Mouse (Mus musculus) kidney, postnatal 0 days (tissue): Measurements from ENCODE around the gene Ptcra. TPM values are rescaled to one million over a fixed set of nuclear protein-coding genes. Genes with fewer than 3 reads are reported as not detected.

ENCODE experiments used
- ATAC-seq: fragments of 200-750 bp; cut with Nextera tagmentation; replicated peaks from 2 replicates; pipeline ENCODE4 v1.8.0; 2017; ENCODE audit warnings: low read depth, moderate number of reproducible peaks, moderate TSS enrichment, moderate library complexity; ENCODE audit not compliant: low FRiP score
- DNase-seq: peaks from one replicate; pipeline ENCODE4 v3.0.0-alpha.2; 2016; ENCODE audit warnings: low spot score
- H3K27ac ChIP-seq: fragments of 300-500 bp; sonication (generic); 2 replicates; pipeline ENCODE4 v1.5.1; 2014; ENCODE audit warnings: mild to moderate bottlenecking
- H3K27me3 ChIP-seq: fragments of 300-500 bp; sonication (generic); 2 replicates; pipeline ENCODE4 v1.6.1; 2014; ENCODE audit warnings: low read length, mixed read lengths; ENCODE audit not compliant: insufficient read depth
- H3K36me3 ChIP-seq: fragments of 300-500 bp; sonication (generic); 2 replicates; pipeline ENCODE4 v1.6.1; 2014; ENCODE audit warnings: low read length, mixed read lengths; ENCODE audit not compliant: insufficient read depth
- H3K4me1 ChIP-seq: fragments of 300-500 bp; sonication (generic); replicated peaks from 2 replicates; pipeline ENCODE4 v1.6.1; 2014; ENCODE audit warnings: antibody characterized with exemption, low read length, mixed read lengths; ENCODE audit not compliant: insufficient read depth
- H3K4me2 ChIP-seq: fragments of 300-500 bp; sonication (generic); 2 replicates; pipeline ENCODE4 v1.6.1; 2014; ENCODE audit warnings: mild to moderate bottlenecking, low read length, moderate library complexity, mixed read lengths
- H3K4me3 ChIP-seq: fragments of 300-500 bp; sonication (generic); replicated peaks from 2 replicates; pipeline ENCODE4 v1.5.1; 2014; ENCODE audit warnings: low read depth, low read length
- H3K9ac ChIP-seq: fragments of 300-500 bp; sonication (generic); 2 replicates; pipeline ENCODE4 v1.6.1; 2014; ENCODE audit warnings: low read depth, low read length
- H3K9me3 ChIP-seq: fragments of 300-500 bp; sonication (generic); replicated peaks from 2 replicates; pipeline ENCODE4 v1.6.1; 2016; ENCODE audit warnings: low read length, inconsistent platforms, mixed read lengths
- CTCF ChIP-seq: IDR thresholded peaks from 2 replicates; pipeline ENCODE4 v1.5.1; 2016; ENCODE audit warnings: antibody characterized with exemption, low read depth, mild to moderate bottlenecking, moderate library complexity
- WGBS: fragments of 180-500 bp; shearing (Covaris S2); extraction: QIAGEN DNeasy Blood & Tissue Kit; methylation state at CpG from one replicate; pipeline ENCODE4 v1.1.7; 2014; 5-methylcytosine and 5-hydroxymethylcytosine counted together
- polyA plus RNA-seq: library from polyadenylated mRNA; unstranded; fragments of >200 nt; fragmentation: Nextera tagmentation; extraction: Ambion mirVana; gene quantifications from 2 replicates; pipeline ENCODE4 v1.2.1, GENCODE M21; 2015

Gene Ptcra
- polyA plus RNA-seq, 1 experiment from 2014 or later = 0.12 TPM

DNA sequence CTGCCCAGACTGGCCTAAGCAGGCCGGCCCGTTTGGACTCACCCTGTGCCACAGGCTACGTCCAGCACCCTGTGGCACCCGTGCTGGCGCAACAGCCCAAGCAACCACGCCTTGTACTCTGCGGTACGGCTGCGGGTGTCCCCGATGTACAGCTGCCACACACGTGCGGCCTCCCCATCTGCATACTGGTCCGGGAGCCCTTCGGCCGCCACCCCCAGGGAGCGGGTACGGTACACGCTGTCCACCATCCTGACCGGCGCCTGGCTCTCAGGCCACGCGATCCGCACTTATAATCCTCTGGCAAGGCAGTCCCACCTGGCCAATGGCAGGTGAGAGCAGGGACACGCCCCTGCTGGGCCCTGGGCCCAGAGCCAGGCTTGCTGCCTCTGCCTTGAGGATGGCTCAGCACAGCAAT, 34.6 kb downstream of the Ptcra start, which contains the start of gene Gnmt:
Gene Gnmt, minus strand, starts transcription at position 265 of the 415 bp plus-strand sequence.
- no peak for DNase-seq
- Histone ChIP-seq H3K4me2 (peak within 1 kb of the TSS; percentile 46), H3K27ac (peak within 1 kb of the TSS; percentile 34; the same call in 1 of the 2 replicates), H3K4me3 (no peak within 1 kb of the TSS), H3K9ac (peak within 1 kb of the TSS; percentile 31; the same call in 1 of the 2 replicates), H3K4me1 (no peaks in the 10 kb centered on the region), H3K27me3 (no peaks in the 10 kb centered on the region), H3K9me3 (no peaks in the 10 kb centered on the region), H3K36me3 (0 out of 2 replicates have a peak, but pooled peaks cover 4% of the 10 kb centered on the region)
- WGBS = 14% methylated on average over 24 of the region's 24 CpGs
- ATAC-seq = peak; percentile 82
- TF ChIP-seq CTCF = no peak

DNA sequence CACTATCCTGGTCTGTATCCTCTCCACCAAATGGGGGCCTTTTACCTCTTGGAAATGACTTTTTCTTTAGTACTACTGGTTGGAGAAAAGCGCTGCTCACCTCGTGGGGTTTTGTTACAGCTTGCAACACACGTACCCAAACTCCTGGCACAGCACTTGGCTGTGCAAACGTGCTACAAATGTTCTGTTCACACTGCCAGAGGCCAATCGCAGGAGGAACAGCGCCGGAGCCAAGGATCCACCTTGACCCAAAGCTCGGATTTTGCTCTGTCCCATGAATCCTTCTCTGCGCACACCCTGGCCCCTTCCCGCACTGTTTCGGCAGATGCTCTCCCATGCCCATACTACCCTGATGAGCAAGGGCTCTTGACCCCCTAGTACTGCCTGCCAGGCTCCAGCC, 35.0 kb downstream of the Ptcra start:
- TF ChIP-seq CTCF = no peak
- Histone ChIP-seq H3K27ac (peak overlapping the region; percentile 34; the same call in 1 of the 2 replicates), H3K9ac (peak overlapping the region; percentile 31; the same call in 1 of the 2 replicates), H3K4me3 (no peak overlapping the region), H3K36me3 (peaks cover 8% of the 10 kb centered on the region; the same call in 1 of the 2 replicates), H3K4me1 (no peaks in the 10 kb centered on the region), H3K27me3 (no peaks in the 10 kb centered on the region), H3K4me2 (peak overlapping the region; percentile 46), H3K9me3 (no peaks in the 10 kb centered on the region)
- no peak for ATAC-seq
- DNase-seq = no peak
- 52% methylated on average over 11 of the region's 11 CpGs for WGBS

DNA sequence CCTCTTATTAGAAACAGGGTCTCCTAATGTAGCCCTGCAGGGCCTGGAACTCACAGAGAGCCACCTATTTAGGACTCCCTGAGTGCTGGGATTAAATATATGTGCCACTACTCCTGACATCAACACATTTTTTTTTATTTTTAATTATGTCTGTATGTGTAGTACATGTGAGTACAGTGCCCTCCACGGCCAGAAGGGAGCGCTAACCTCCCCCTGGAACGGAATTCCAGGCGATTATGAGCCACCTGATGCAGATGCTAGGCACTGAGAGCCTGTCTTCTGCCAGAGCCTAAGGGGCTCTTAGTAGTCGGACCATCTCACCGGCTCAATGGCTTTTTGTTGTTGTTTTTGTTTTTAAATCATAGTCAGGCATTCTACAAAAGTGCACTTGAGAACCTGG, 35.5 kb downstream of the Ptcra start:
- peak; percentile 50 for TF ChIP-seq CTCF
- 47% methylated on average over 6 of the region's 6 CpGs for WGBS
- DNase-seq = no peak
- Histone ChIP-seq H3K36me3 (peaks cover 12% of the 10 kb centered on the region; the same call in 1 of the 2 replicates), H3K9me3 (no peaks in the 10 kb centered on the region), H3K27me3 (no peaks in the 10 kb centered on the region), H3K4me3 (no peak overlapping the region), H3K9ac (no peak overlapping the region), H3K4me1 (no peaks in the 10 kb centered on the region), H3K4me2 (no peak overlapping the region), H3K27ac (no peak overlapping the region)
- ATAC-seq = no peak

DNA sequence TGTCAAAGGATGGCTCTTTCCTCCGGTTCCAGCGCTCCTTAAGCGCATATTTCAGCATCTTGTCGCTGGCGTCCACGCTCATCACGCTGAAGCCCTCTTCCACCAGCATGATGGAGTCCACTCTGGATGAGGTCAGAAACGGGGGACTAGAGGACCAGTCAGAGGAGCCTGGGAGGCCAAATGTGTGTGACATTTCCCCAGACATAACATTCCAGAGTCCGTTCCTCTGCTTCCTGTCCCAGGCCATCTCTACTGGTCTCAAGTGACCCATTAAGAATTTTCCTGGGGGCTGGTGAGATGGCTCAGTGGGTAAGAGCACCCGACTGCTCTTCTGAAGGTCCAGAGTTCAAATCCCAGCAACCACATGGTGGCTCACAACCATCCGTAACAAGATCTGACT, 36.2 kb downstream of the Ptcra start:
- no peak overlapping the region for H3K4me3 ChIP-seq
- TF ChIP-seq CTCF = no peak
- WGBS = 87% methylated on average over 11 of the region's 11 CpGs
- no peaks in the 10 kb centered on the region for H3K27me3 ChIP-seq
- no peak overlapping the region for H3K4me2 ChIP-seq
- H3K27ac ChIP-seq = no peak overlapping the region
- no peaks in the 10 kb centered on the region for H3K9me3 ChIP-seq
- DNase-seq = no peak
- no peak for ATAC-seq
- peaks cover 15% of the 10 kb centered on the region; the same call in 1 of the 2 replicates for H3K36me3 ChIP-seq
- no peaks in the 10 kb centered on the region for H3K4me1 ChIP-seq
- H3K9ac ChIP-seq = no peak overlapping the region

DNA sequence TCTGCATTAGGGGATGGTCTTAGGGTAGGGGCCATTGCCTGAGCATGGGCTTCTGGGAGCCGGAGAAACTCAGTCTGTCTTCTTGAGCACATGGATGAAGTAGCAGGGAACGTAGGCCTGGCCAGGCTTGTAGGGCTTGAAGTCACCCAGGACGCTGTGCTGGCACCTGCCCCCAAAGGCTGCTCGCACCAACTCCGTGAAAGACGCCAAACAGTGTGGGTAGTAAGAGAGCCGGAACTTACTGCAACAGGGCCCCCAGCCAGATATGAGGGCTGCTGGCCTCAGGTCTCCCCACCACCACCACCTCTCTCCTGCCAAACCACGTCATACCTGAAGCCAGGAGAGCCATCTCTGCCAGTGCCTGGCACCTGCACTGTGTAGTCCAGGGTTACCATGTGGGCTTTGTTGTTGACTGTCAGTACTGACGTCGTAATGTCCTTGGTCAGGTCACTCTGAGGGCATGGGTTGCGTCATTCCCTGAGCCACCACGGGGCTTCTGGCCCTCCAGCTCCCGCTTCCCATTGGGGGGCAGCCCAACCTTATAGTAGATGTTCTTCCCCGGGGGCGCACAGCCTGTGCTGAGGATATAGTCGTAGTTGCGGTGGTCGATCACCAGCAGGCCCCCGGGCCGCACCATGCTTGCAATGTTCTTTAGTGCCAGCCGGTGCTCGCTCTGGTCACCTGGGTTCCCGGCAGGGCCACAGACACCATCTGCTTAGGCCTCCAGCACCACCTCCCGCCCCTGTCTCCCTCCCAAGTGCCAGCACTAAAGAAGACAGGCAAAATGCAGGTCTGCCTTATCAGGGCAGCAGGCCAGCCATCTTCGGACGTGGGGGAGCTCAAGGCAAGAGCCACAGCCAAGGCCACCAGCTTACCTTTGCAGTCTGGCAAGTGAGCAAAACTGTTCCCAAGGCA, 37.5 kb downstream of the Ptcra start:
- WGBS = 92% methylated on average over 26 of the region's 26 CpGs
- H3K4me1 ChIP-seq = no peaks in the 10 kb centered on the region
- H3K36me3 ChIP-seq = peaks cover 23% of the 10 kb centered on the region; the same call in 1 of the 2 replicates
- H3K4me2 ChIP-seq = no peak overlapping the region
- no peak for TF ChIP-seq CTCF
- no peak for DNase-seq
- no peaks in the 10 kb centered on the region for H3K27me3 ChIP-seq
- H3K27ac ChIP-seq = no peak overlapping the region
- H3K4me3 ChIP-seq = no peak overlapping the region
- no peak overlapping the region for H3K9ac ChIP-seq
- H3K9me3 ChIP-seq = no peaks in the 10 kb centered on the region
- ATAC-seq = no peak

DNA sequence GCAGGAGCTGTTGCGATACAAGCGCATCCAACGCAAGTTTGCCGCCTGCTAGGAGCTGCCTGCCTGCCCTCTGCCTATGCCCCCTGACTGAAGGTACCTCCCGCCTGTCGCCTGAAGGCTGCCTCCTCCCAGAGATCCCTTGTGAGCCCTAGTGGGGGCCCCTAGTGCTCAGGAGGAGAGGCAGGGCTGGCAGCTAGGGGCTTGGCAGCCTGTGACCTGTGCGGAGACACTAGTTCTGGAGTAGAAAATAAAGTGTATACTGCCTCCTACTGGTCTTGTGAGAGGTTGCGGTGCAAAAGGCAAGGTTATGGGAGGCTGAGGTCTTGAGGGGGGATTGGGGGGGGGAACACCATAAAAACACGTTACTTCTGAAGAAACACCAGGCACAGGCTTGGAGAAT, 38.2 kb downstream of the Ptcra start:
- no peaks in the 10 kb centered on the region for H3K27me3 ChIP-seq
- H3K27ac ChIP-seq = no peak overlapping the region
- H3K4me3 ChIP-seq = no peak overlapping the region
- no peaks in the 10 kb centered on the region for H3K9me3 ChIP-seq
- 51% methylated on average over 9 of the region's 9 CpGs for WGBS
- peak; percentile 69 for TF ChIP-seq CTCF
- H3K4me2 ChIP-seq = no peak overlapping the region
- ATAC-seq = no peak; the same call in 1 of the 2 replicates
- DNase-seq = peak; percentile 80
- H3K4me1 ChIP-seq = no peaks in the 10 kb centered on the region
- H3K9ac ChIP-seq = no peak overlapping the region
- H3K36me3 ChIP-seq = peaks cover 23% of the 10 kb centered on the region; the same call in 1 of the 2 replicates
